Mouse (Mus musculus): ENCODE measurements around the gene Olfr374. TPM values are rescaled to one million over a fixed set of nuclear protein-coding genes. Genes with fewer than 3 reads are reported as not detected.
A peak's percentile ranks its signal among the peaks of the same experiment; 100 is the strongest.

The Olfr374 gene
- polyA plus RNA-seq, 1 experiment from 2014 or later = not detected

DNA sequence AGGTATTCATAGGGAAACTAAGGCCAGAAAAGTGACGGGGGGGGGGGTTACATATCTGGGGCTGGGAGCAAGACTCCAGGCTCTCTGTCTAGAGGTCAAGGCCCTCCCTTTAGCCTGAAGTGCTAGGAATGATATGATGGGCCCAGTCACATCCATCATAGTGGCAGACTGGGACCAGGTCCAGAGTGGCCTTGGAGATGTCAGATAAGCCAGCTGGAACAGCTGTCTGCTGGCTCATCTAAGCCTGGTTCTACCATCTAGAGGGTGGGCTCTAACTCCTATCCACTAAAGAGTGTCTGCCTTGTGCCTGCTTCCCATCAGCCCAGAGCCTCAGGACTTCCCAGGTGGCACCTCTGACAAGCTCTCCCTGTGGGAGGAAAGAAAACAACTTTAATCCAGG is 26.1 kb downstream of the Olfr374 start:
- Histone ChIP-seq H3K4me3 (ENCODE audit: low read length) (no peak overlapping the region), H3K27me3 (ENCODE audit: control insufficient read depth, insufficient read depth, low read length) (no peaks in the 10 kb centered on the region), H3K9me3 (ENCODE audit: control insufficient read depth, low read length) (no peaks in the 10 kb centered on the region), H3K4me2 (replicated peaks; ENCODE audit: low read depth, low read length) (no peak overlapping the region), H3K4me1 (ENCODE audit: control insufficient read depth, insufficient read depth, low read length) (0 out of 2 replicates have a peak, but pooled peaks cover 5% of the 10 kb centered on the region), H3K36me3 (ENCODE audit: control insufficient read depth, insufficient read depth, low read length) (no peaks in the 10 kb centered on the region), H3K27ac (ENCODE audit: low read depth, low read length) (peak overlapping the region; percentile 51), H3K9ac (ENCODE audit: low read depth, low read length) (no peak overlapping the region)
- 63% methylated on average over 1 of the region's 1 CpGs for WGBS
- ATAC-seq (ENCODE audit: low FRiP score, low TSS enrichment) = no peak

- H3K4me3 ChIP-seq (ENCODE audit: low read length) = no peak overlapping the region
- no peak overlapping the region for H3K4me2 ChIP-seq (replicated peaks; ENCODE audit: low read depth, low read length)
- WGBS = 13% methylated on average over 1 of the region's 1 CpGs
- no peaks in the 10 kb centered on the region for H3K9me3 ChIP-seq (ENCODE audit: control insufficient read depth, low read length)
- ATAC-seq (ENCODE audit: low FRiP score, low TSS enrichment) = no peak
- H3K9ac ChIP-seq (ENCODE audit: low read depth, low read length) = no peak overlapping the region
- peaks cover 5% of the 10 kb centered on the region for H3K36me3 ChIP-seq (ENCODE audit: control insufficient read depth, insufficient read depth, low read length)
- peak overlapping the region; percentile 51 for H3K27ac ChIP-seq (ENCODE audit: low read depth, low read length)
- no peaks in the 10 kb centered on the region for H3K27me3 ChIP-seq (ENCODE audit: control insufficient read depth, insufficient read depth, low read length)
- 0 out of 2 replicates have a peak, but pooled peaks cover 5% of the 10 kb centered on the region for H3K4me1 ChIP-seq (ENCODE audit: control insufficient read depth, insufficient read depth, low read length)
These were observed 26.7 kb downstream of the Olfr374 start for GRCm38 (mm10) chr8:72133507-72133906.

DNA sequence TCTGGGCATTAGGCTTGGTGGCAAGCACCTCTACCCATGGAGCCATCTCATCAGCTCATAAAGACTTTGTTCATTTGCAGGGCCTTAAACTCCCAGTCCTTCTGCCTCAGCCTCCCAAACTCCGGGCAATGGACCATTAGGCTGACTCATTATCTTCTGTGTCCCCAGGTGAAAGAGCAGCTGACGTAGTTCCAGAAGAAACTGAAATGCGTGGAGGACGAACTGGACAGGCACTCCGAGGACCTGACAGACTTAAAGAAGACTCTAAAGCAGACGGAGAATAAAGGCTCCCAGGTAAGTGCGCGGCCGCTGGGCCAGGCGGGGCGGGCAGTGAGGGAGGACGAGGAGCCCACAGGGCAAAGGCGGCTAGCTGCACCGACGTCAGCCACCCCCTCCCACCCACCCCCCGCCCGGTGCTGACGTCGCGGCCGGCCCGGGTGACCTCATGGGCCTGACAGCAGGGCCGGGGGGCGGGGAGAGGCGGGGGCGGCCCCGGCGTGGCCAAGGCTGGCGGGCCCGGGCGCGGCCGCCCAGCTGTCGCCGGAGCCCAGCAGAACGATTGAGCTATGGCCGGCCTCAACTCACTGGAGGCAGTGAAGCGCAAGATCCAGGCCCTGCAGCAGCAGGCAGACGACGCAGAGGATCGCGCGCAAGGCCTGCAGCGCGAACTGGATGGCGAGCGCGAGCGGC is 28.1 kb downstream of the Olfr374 start, which contains the start of gene Tpm4:
Tpm4 (plus strand) TSS at position 220 of the 690 bp plus-strand sequence.
- H3K4me1 ChIP-seq (ENCODE audit: control insufficient read depth, insufficient read depth, low read length) = 0 out of 2 replicates have a peak, but pooled peaks cover 5% of the 10 kb centered on the region
- no peaks in the 10 kb centered on the region for H3K27me3 ChIP-seq (ENCODE audit: control insufficient read depth, insufficient read depth, low read length)
- peak within 1 kb of the TSS; percentile 88 for H3K4me3 ChIP-seq (ENCODE audit: low read length)
- H3K4me2 ChIP-seq (replicated peaks; ENCODE audit: low read depth, low read length) = peak within 1 kb of the TSS; percentile 80
- ATAC-seq (ENCODE audit: low FRiP score, low TSS enrichment) = peak; percentile 86
- H3K36me3 ChIP-seq (ENCODE audit: control insufficient read depth, insufficient read depth, low read length) = peaks cover 19% of the 10 kb centered on the region
- H3K27ac ChIP-seq (ENCODE audit: low read depth, low read length) = peak within 1 kb of the TSS; percentile 100
- H3K9me3 ChIP-seq (ENCODE audit: control insufficient read depth, low read length) = no peaks in the 10 kb centered on the region
- 2% methylated on average over 32 of the region's 49 CpGs for WGBS
- peak within 1 kb of the TSS; percentile 94 for H3K9ac ChIP-seq (ENCODE audit: low read depth, low read length)

- Histone ChIP-seq H3K9ac (ENCODE audit: low read depth, low read length) (peak overlapping the region; percentile 94), H3K4me1 (ENCODE audit: control insufficient read depth, insufficient read depth, low read length) (0 out of 2 replicates have a peak, but pooled peaks cover 5% of the 10 kb centered on the region), H3K27ac (ENCODE audit: low read depth, low read length) (peak overlapping the region; percentile 100), H3K4me3 (ENCODE audit: low read length) (peak overlapping the region; percentile 88), H3K36me3 (ENCODE audit: control insufficient read depth, insufficient read depth, low read length) (peaks cover 25% of the 10 kb centered on the region), H3K9me3 (ENCODE audit: control insufficient read depth, low read length) (no peaks in the 10 kb centered on the region), H3K27me3 (ENCODE audit: control insufficient read depth, insufficient read depth, low read length) (no peaks in the 10 kb centered on the region), H3K4me2 (replicated peaks; ENCODE audit: low read depth, low read length) (peak overlapping the region; percentile 80)
- peak; percentile 53 for ATAC-seq (ENCODE audit: low FRiP score, low TSS enrichment)
- WGBS = under 1% methylated on average over 44 of the region's 62 CpGs
These were observed 28.8 kb downstream of the Olfr374 start for GRCm38 (mm10) chr8:72135446-72136301.

- H3K27ac ChIP-seq (ENCODE audit: low read depth, low read length) = peak overlapping the region; percentile 100
- under 1% methylated on average over 18 of the region's 18 CpGs for WGBS
- H3K4me2 ChIP-seq (replicated peaks; ENCODE audit: low read depth, low read length) = peak overlapping the region; percentile 80
- H3K9ac ChIP-seq (ENCODE audit: low read depth, low read length) = peak overlapping the region; percentile 94
- peak overlapping the region; percentile 88 for H3K4me3 ChIP-seq (ENCODE audit: low read length)
- H3K9me3 ChIP-seq (ENCODE audit: control insufficient read depth, low read length) = no peaks in the 10 kb centered on the region
- peak; percentile 51 for ATAC-seq (ENCODE audit: low FRiP score, low TSS enrichment)
- H3K36me3 ChIP-seq (ENCODE audit: control insufficient read depth, insufficient read depth, low read length) = peaks cover 33% of the 10 kb centered on the region
- H3K27me3 ChIP-seq (ENCODE audit: control insufficient read depth, insufficient read depth, low read length) = no peaks in the 10 kb centered on the region
- H3K4me1 ChIP-seq (ENCODE audit: control insufficient read depth, insufficient read depth, low read length) = 0 out of 2 replicates have a peak, but pooled peaks cover 5% of the 10 kb centered on the region
These were observed 29.6 kb downstream of the Olfr374 start for GRCm38 (mm10) chr8:72136302-72136978.

- no peak for ATAC-seq (ENCODE audit: low FRiP score, low TSS enrichment)
- Histone ChIP-seq H3K4me1 (ENCODE audit: control insufficient read depth, insufficient read depth, low read length) (0 out of 2 replicates have a peak, but pooled peaks cover 5% of the 10 kb centered on the region), H3K9ac (ENCODE audit: low read depth, low read length) (no peak overlapping the region), H3K4me2 (replicated peaks; ENCODE audit: low read depth, low read length) (peak overlapping the region; percentile 80), H3K9me3 (ENCODE audit: control insufficient read depth, low read length) (no peaks in the 10 kb centered on the region), H3K36me3 (ENCODE audit: control insufficient read depth, insufficient read depth, low read length) (peaks cover 43% of the 10 kb centered on the region), H3K4me3 (ENCODE audit: low read length) (peak overlapping the region; percentile 88), H3K27ac (ENCODE audit: low read depth, low read length) (no peak overlapping the region; the same call in 1 of the 2 replicates), H3K27me3 (ENCODE audit: control insufficient read depth, insufficient read depth, low read length) (no peaks in the 10 kb centered on the region)
- WGBS = 84% methylated on average over 2 of the region's 2 CpGs
These were observed 30.6 kb downstream of the Olfr374 start for GRCm38 (mm10) chr8:72137431-72137830.

- peaks cover 53% of the 10 kb centered on the region for H3K36me3 ChIP-seq (ENCODE audit: control insufficient read depth, insufficient read depth, low read length)
- no peaks in the 10 kb centered on the region for H3K27me3 ChIP-seq (ENCODE audit: control insufficient read depth, insufficient read depth, low read length)
- no peaks in the 10 kb centered on the region for H3K9me3 ChIP-seq (ENCODE audit: control insufficient read depth, low read length)
- no peak overlapping the region for H3K9ac ChIP-seq (ENCODE audit: low read depth, low read length)
- no peak for ATAC-seq (ENCODE audit: low FRiP score, low TSS enrichment)
- WGBS = 98% methylated on average over 5 of the region's 5 CpGs
- H3K4me2 ChIP-seq (replicated peaks; ENCODE audit: low read depth, low read length) = no peak overlapping the region
- H3K4me1 ChIP-seq (ENCODE audit: control insufficient read depth, insufficient read depth, low read length) = 0 out of 2 replicates have a peak, but pooled peaks cover 5% of the 10 kb centered on the region
- H3K4me3 ChIP-seq (ENCODE audit: low read length) = no peak overlapping the region
- H3K27ac ChIP-seq (ENCODE audit: low read depth, low read length) = no peak overlapping the region
These were observed 31.6 kb downstream of the Olfr374 start for GRCm38 (mm10) chr8:72138456-72138855.

- Histone ChIP-seq H3K4me3 (ENCODE audit: low read length) (no peak overlapping the region), H3K4me2 (replicated peaks; ENCODE audit: low read depth, low read length) (no peak overlapping the region), H3K4me1 (ENCODE audit: control insufficient read depth, insufficient read depth, low read length) (no peaks in the 10 kb centered on the region), H3K9ac (ENCODE audit: low read depth, low read length) (no peak overlapping the region), H3K36me3 (ENCODE audit: control insufficient read depth, insufficient read depth, low read length) (peaks cover 97% of the 10 kb centered on the region), H3K27me3 (ENCODE audit: control insufficient read depth, insufficient read depth, low read length) (no peaks in the 10 kb centered on the region), H3K27ac (ENCODE audit: low read depth, low read length) (no peak overlapping the region), H3K9me3 (ENCODE audit: control insufficient read depth, low read length) (no peaks in the 10 kb centered on the region)
- WGBS = 91% methylated on average over 13 of the region's 13 CpGs
- no peak for ATAC-seq (ENCODE audit: low FRiP score, low TSS enrichment)
These were observed 36.5 kb downstream of the Olfr374 start for GRCm38 (mm10) chr8:72143256-72143824.
